Mouse (Mus musculus) hindbrain, embryonic 11.5 days (tissue): ENCODE measurements around the gene Dpp7. TPM values are rescaled to one million over a fixed set of nuclear protein-coding genes. Genes with fewer than 3 reads are reported as not detected.

Experiments used
- ATAC-seq: fragments of 200-750 bp; cut with Nextera tagmentation; 2 replicates; pipeline ENCODE4 v1.8.0; 2017; ENCODE audit warnings: mild to moderate bottlenecking, moderate TSS enrichment, moderate library complexity; ENCODE audit not compliant: low FRiP score
- DNase-seq: peaks from one replicate; pipeline ENCODE4 v3.0.0-alpha.2; 2015; ENCODE audit warnings: low spot score
- H3K27ac ChIP-seq: fragments of 300-500 bp; sonication (generic); 2 replicates; pipeline ENCODE4 v1.5.1; 2014; ENCODE audit warnings: mild to moderate bottlenecking, low read depth, low read length
- H3K27me3 ChIP-seq: fragments of 300-500 bp; sonication (generic); 2 replicates; pipeline ENCODE4 v1.6.1; 2014; ENCODE audit warnings: mild to moderate bottlenecking, low read length, moderate library complexity, mixed read lengths; ENCODE audit not compliant: control insufficient read depth, insufficient read depth
- H3K36me3 ChIP-seq: fragments of 300-500 bp; sonication (generic); 2 replicates; pipeline ENCODE4 v1.6.1; 2014; ENCODE audit warnings: mild to moderate bottlenecking, low read length, moderate library complexity, mixed read lengths; ENCODE audit not compliant: control insufficient read depth, insufficient read depth
- H3K4me1 ChIP-seq: fragments of 300-500 bp; sonication (generic); replicated peaks from 2 replicates; pipeline ENCODE4 v1.6.1; 2014; ENCODE audit warnings: low read length, mixed read lengths; ENCODE audit not compliant: control insufficient read depth, insufficient read depth
- H3K4me2 ChIP-seq: fragments of 300-500 bp; sonication (generic); replicated peaks from 2 replicates; pipeline ENCODE4 v1.6.1; 2014; ENCODE audit warnings: mild to moderate bottlenecking, low read depth, low read length
- H3K4me3 ChIP-seq: fragments of 300-500 bp; sonication (generic); 2 replicates; pipeline ENCODE4 v1.5.1; 2014; ENCODE audit warnings: low read depth, low read length
- H3K9ac ChIP-seq: fragments of 300-500 bp; sonication (generic); 2 replicates; pipeline ENCODE4 v1.6.1; 2014; ENCODE audit warnings: low read depth, low read length
- H3K9me3 ChIP-seq: fragments of 300-500 bp; sonication (generic); 2 replicates; pipeline ENCODE4 v1.6.1; 2016; ENCODE audit warnings: low read length; ENCODE audit not compliant: control insufficient read depth
- WGBS: fragments of 180-500 bp; shearing (Covaris S2); extraction: QIAGEN DNeasy Blood & Tissue Kit; methylation state at CpG from one replicate; pipeline ENCODE4 v1.1.7; 2014; 5-methylcytosine and 5-hydroxymethylcytosine counted together
- polyA plus RNA-seq: library from polyadenylated mRNA; unstranded; fragments of >200 nt; fragmentation: Nextera tagmentation; extraction: Ambion mirVana; gene quantifications from 2 replicates; pipeline ENCODE4 v1.2.1, GENCODE M21; 2014

Gene Dpp7
- polyA plus RNA-seq, result 13.4 and 21.3 TPM in 2 replicates

- Histone ChIP-seq H3K4me3 (peak within 1 kb of the TSS; percentile 50), H3K27ac (no peak within 1 kb of the TSS), H3K4me1 (peaks cover 7% of the 10 kb centered on the region), H3K9me3 (no peaks in the 10 kb centered on the region), H3K27me3 (no peaks in the 10 kb centered on the region), H3K4me2 (peak within 1 kb of the TSS; percentile 84), H3K36me3 (peaks cover 6% of the 10 kb centered on the region; the same call in 1 of the 2 replicates), H3K9ac (peak within 1 kb of the TSS; percentile 70)
- ATAC-seq (peak; percentile 90), DNase-seq (peak; percentile 92)
- 8% methylated on average over 13 of the region's 13 CpGs for WGBS
Measured at GRCm38 (mm10) chr2:25356208-25357079, at the start of gene Dpp7. TSS of gene Dpp7 (minus strand) at chr2:25356359.

- DNase-seq (no peak), ATAC-seq (no peak)
- Histone ChIP-seq H3K9me3 (no peaks in the 10 kb centered on the region), H3K9ac (peak overlapping the region; percentile 1; the same call in 1 of the 2 replicates), H3K27me3 (peaks cover 21% of the 10 kb centered on the region), H3K36me3 (0 out of 2 replicates have a peak, but pooled peaks cover 2% of the 10 kb centered on the region), H3K27ac (no peak overlapping the region), H3K4me3 (peak overlapping the region; percentile 76), H3K4me2 (peak overlapping the region; percentile 58), H3K4me1 (no peaks in the 10 kb centered on the region)
- WGBS, result 89% methylated on average over 4 of the region's 4 CpGs
Measured at GRCm38 (mm10) chr2:25403994-25404393, 47.8 kb upstream of the Dpp7 start.

- 2% methylated on average over 53 of the region's 54 CpGs for WGBS
- H3K27ac ChIP-seq, result peak overlapping the region; percentile 61
- DNase-seq, result peak; percentile 81
- no peaks in the 10 kb centered on the region for H3K36me3 ChIP-seq
- peak overlapping the region; percentile 91 for H3K9ac ChIP-seq
- H3K4me1 ChIP-seq, result no peaks in the 10 kb centered on the region
- H3K4me2 ChIP-seq, result peak overlapping the region; percentile 58
- ATAC-seq, result peak; percentile 77
- peak overlapping the region; percentile 76 for H3K4me3 ChIP-seq
- H3K27me3 ChIP-seq, result peaks cover 27% of the 10 kb centered on the region
- no peaks in the 10 kb centered on the region for H3K9me3 ChIP-seq
Measured at GRCm38 (mm10) chr2:25402972-25403601, 46.9 kb upstream of the Dpp7 start.

DNA sequence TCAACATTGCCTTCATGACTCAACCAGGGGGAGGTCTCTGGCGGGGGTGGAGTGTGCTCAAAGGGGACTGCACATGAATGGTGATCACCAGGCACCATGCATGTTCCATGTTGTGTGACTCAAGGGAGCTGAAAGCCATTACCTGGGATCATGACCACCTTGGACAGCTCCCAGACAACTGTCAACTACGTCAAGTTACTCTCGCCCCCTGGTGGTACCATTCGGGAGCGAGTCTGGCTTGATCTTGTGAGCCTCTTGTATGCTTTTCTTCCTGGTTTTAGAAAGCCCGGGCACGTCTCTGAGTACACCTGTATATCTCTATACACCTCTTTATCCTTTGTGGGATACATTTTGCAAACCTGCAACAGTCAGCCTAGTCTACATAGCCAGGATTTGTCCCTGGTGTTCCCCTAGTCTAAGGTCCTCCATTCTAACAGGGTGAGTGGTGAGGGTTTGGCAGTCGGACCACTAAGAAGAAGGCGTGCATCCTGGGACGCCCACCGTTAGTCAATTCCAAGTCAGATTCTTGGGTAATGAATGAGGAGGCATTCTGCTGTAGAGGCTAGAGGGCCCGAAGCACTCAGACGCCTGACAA, 46.3 kb upstream of the Dpp7 start:
- H3K9ac ChIP-seq, result peak overlapping the region; percentile 91
- H3K4me1 ChIP-seq, result no peaks in the 10 kb centered on the region
- H3K4me3 ChIP-seq, result peak overlapping the region; percentile 76
- H3K27ac ChIP-seq, result peak overlapping the region; percentile 61; the same call in 1 of the 2 replicates
- ATAC-seq (peak; percentile 50), DNase-seq (peak; percentile 91)
- no peaks in the 10 kb centered on the region for H3K9me3 ChIP-seq
- no peaks in the 10 kb centered on the region for H3K36me3 ChIP-seq
- peak overlapping the region; percentile 58 for H3K4me2 ChIP-seq
- WGBS, result under 1% methylated on average over 13 of the region's 13 CpGs
- peaks cover 31% of the 10 kb centered on the region for H3K27me3 ChIP-seq

DNA sequence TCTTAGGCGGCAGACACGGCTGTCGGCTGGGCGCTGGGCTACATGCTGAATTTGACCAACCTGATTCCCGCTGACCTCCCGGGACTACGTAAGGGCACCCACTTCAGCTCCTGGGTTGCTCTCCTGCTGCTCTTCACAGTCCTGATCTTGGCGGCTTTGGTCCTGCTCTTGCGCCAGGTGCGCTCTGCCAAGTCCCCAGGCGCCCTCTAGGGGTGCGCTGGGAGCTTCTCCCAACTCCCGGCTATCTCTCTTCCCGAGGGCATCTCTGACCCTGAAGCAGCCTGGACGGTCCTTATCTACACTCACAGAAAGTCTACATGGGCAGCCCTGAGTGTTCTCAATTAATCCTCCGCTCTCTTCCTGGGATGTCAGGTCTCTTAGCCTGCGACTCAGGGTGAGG, 44.6 kb upstream of the Dpp7 start:
- no peak overlapping the region for H3K27ac ChIP-seq
- peak overlapping the region; percentile 19; the same call in 1 of the 2 replicates for H3K4me2 ChIP-seq
- WGBS, result 3% methylated on average over 17 of the region's 17 CpGs

DNA sequence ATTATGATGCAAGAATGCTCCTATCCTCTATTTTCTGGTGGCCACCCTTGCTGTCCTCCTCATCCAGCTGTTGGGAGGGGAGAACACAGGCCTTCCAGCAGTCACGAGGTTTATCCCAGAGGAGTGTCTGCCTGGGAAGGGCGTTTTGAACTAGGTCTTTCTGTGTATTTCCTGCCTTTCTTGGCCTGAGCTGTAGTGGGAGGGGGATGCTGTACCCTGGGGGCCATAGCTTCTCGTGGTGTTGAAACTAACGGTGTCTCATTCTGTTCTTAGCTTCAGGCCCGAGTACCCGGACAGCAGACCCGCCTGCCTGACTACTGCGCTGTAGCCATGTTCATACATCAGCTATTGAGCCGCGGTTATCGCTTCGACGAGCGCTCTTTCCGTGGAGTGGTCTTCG, 44.1 kb upstream of the Dpp7 start:
- H3K9ac ChIP-seq, result no peak overlapping the region
- no peaks in the 10 kb centered on the region for H3K36me3 ChIP-seq
- no peak overlapping the region for H3K27ac ChIP-seq
- ATAC-seq, result no peak
- H3K27me3 ChIP-seq, result peaks cover 53% of the 10 kb centered on the region
- no peaks in the 10 kb centered on the region for H3K9me3 ChIP-seq
- 20% methylated on average over 16 of the region's 16 CpGs for WGBS
- peak overlapping the region; percentile 19; the same call in 1 of the 2 replicates for H3K4me2 ChIP-seq
- no peak overlapping the region for H3K4me3 ChIP-seq
- DNase-seq, result no peak
- H3K4me1 ChIP-seq, result peaks cover 5% of the 10 kb centered on the region; the same call in 1 of the 2 replicates

More for the DNA sequence above, 44.6 kb upstream of the Dpp7 start:
- no peak for ATAC-seq
- peaks cover 48% of the 10 kb centered on the region for H3K27me3 ChIP-seq
- no peaks in the 10 kb centered on the region for H3K36me3 ChIP-seq
- peaks cover 4% of the 10 kb centered on the region; the same call in 1 of the 2 replicates for H3K4me1 ChIP-seq
- peak; percentile 60 for DNase-seq
- H3K9ac ChIP-seq, result no peak overlapping the region
- H3K4me3 ChIP-seq, result peak overlapping the region; percentile 10; the same call in 1 of the 2 replicates
- H3K9me3 ChIP-seq, result no peaks in the 10 kb centered on the region

DNA sequence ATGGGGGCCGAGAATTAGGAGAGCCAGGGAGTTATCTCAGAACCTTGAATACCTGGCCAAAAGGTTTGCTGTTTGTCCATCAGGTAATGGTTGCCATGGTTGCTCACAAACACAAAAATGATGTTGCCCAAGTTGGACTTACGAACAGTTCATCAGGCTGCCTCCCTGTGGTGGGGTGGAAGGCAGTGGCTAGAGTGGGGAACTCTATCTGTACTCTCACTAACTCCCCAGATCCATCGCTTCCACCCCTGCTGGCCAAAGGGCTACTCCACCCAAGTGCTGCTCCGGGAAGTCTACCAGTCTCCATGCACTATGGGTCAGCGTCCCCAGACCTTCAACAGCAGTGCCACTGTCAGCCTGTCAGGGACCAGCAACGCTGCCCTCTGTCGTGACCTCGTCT, 42.9 kb upstream of the Dpp7 start, which contains the start of gene Npdc1:
TSS of gene Npdc1 (plus strand) at position 301 of the 400 bp plus-strand sequence.
- H3K36me3 ChIP-seq, result no peaks in the 10 kb centered on the region
- H3K27me3 ChIP-seq, result peaks cover 63% of the 10 kb centered on the region
- no peak within 1 kb of the TSS for H3K4me3 ChIP-seq
- no peak within 1 kb of the TSS for H3K4me2 ChIP-seq
- no peaks in the 10 kb centered on the region for H3K9me3 ChIP-seq
- 62% methylated on average over 8 of the region's 8 CpGs for WGBS
- H3K9ac ChIP-seq, result no peak within 1 kb of the TSS
- DNase-seq (no peak), ATAC-seq (no peak)
- peaks cover 5% of the 10 kb centered on the region; the same call in 1 of the 2 replicates for H3K4me1 ChIP-seq
- no peak within 1 kb of the TSS for H3K27ac ChIP-seq

DNA sequence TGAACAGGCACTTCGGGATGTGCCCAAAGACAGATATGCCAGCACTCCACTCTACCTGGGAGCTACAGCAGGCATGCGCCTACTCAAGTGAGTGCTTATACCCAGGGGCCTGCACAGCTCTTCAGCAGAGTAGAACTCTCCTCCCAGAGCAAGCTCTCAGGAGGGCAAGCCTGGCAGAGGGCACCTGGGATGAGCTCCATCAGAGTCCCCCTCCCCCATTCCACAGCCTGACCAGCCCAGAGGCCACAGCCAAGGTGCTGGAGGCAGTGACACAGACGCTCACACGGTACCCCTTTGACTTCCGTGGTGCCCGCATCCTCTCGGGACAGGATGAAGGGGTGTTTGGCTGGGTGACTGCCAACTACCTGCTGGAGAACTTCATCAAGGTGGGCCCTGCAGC, 41.9 kb upstream of the Dpp7 start:
- Histone ChIP-seq H3K27me3 (peaks cover 61% of the 10 kb centered on the region), H3K4me3 (no peak overlapping the region), H3K4me2 (no peak overlapping the region), H3K27ac (no peak overlapping the region), H3K9me3 (no peaks in the 10 kb centered on the region), H3K9ac (no peak overlapping the region), H3K36me3 (no peaks in the 10 kb centered on the region), H3K4me1 (peaks cover 5% of the 10 kb centered on the region; the same call in 1 of the 2 replicates)
- WGBS, result 90% methylated on average over 7 of the region's 7 CpGs
- DNase-seq, result no peak
- ATAC-seq, result no peak
